Mouse (Mus musculus) frontal cortex, postnatal 10 days (tissue): ENCODE measurements at regions not wholly inside any gene's neighbourhood (a gene's known extent, or its start where the extent isn't known, plus 50 kb on each side); places are given as distances from the start of the nearest gene placed in this dataset.

ENCODE experiments used
- DNase-seq, 2 experiments: peaks; one replicate each; pipeline ENCODE4 v3.0.0; 2022; ENCODE audit warnings: low spot score in 2 of 2, mixed read lengths in 1 of 2

GRCm38 (mm10) chr5:85403519-85403918 is 661.9 kb downstream of the Cenpc1 start:
- DNase-seq: no peak

GRCm38 (mm10) chr5:85360427-85360826 is 705.0 kb downstream of the Cenpc1 start:
- DNase-seq: no peak

GRCm38 (mm10) chr5:85346762-85347161 is 718.6 kb downstream of the Cenpc1 start:
- DNase-seq: peak in 1 of 2 experiments; percentile 54

- no peak for DNase-seq
These were observed 719.2 kb downstream of the Cenpc1 start for GRCm38 (mm10) chr5:85346066-85346649.

- no peak for DNase-seq
These were observed 724.0 kb downstream of the Cenpc1 start for GRCm38 (mm10) chr5:85341383-85341782.

GRCm38 (mm10) chr5:85337643-85338458 is 727.5 kb downstream of the Cenpc1 start:
- no peak for DNase-seq

GRCm38 (mm10) chr5:85336944-85337343 is 728.4 kb downstream of the Cenpc1 start:
- DNase-seq: no peak
